Mouse (Mus musculus): ENCODE measurements around the gene Adipor2. TPM values are rescaled to one million over a fixed set of nuclear protein-coding genes. Genes with fewer than 3 reads are reported as not detected.
"Not testable (repeated sequence)": the region's sequence is repeated elsewhere in the genome, so short reads cannot be mapped to it uniquely, and the experiment has no call there.

The Adipor2 gene
- polyA plus RNA-seq, 1 experiment from 2014 or later, result 29.8 TPM

- Histone ChIP-seq H3K27ac (ENCODE audit: low read length) (no peak overlapping the region), H3K9ac (ENCODE audit: low read length) (no peak overlapping the region), H3K4me1 (ENCODE audit: control insufficient read depth, insufficient read depth, low read length) (peaks cover 7% of the 10 kb centered on the region), H3K36me3 (ENCODE audit: control insufficient read depth, insufficient read depth) (peaks cover 9% of the 10 kb centered on the region), H3K9me3 (replicated peaks; ENCODE audit: control insufficient read depth, low read length) (no peaks in the 10 kb centered on the region), H3K4me2 (ENCODE audit: low read depth, low read length) (no peak overlapping the region), H3K27me3 (ENCODE audit: control insufficient read depth, insufficient read depth, low read length) (no peaks in the 10 kb centered on the region), H3K4me3 (ENCODE audit: low read length) (no peak overlapping the region)
- ATAC-seq (replicated peaks; ENCODE audit: extremely low read depth, insufficient read depth, low FRiP score), result no peak
These were observed 45.9 kb downstream of the Adipor2 start for GRCm38 (mm10) chr6:119371624-119372023.

DNA sequence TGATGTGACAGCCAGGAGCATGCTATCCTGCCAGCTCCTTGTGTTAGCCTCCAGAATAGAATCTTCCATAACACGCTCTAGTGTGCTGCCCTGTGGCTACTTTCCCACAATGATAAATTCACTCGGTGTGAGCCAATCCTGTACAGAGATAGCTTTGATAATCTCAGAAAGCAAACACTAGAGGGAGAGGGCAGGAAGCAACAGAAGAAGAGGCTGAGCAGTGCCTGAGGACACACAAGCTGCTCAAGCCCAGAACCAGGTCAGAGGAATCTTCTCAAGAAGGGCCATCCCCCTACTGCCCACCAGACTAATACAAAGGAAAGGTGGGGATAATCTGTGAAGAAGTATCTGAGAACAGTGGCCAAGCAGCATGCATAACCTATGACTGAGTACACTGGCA lies 50.1 kb downstream of the Adipor2 start:
- H3K36me3 ChIP-seq (ENCODE audit: control insufficient read depth, insufficient read depth), result peaks cover 20% of the 10 kb centered on the region
- 50% methylated on average over 2 of the region's 2 CpGs for WGBS
- no peak for ATAC-seq (replicated peaks; ENCODE audit: extremely low read depth, insufficient read depth, low FRiP score)

DNA sequence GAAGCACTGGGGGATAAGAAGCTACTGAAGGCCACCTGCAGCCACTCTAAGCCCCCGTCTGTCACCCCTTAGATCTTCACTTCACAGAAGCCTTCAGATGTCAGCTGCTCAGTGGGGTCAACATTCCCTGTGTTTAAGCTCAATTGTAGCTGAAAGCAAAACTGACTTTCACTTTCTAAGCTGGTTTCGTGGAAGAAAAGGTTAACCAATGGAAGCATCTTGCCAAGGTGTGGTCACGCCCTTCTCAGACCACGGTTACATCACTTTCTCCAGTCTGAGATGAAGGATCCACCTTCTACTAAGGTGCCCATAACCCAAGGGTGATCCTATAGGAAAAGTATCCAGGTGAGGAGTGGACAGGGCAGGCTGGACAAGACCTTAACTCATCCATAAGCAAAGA lies 50.7 kb downstream of the Adipor2 start:
- H3K27ac ChIP-seq (ENCODE audit: low read length); H3K4me1 ChIP-seq (ENCODE audit: control insufficient read depth, insufficient read depth, low read length); H3K4me3 ChIP-seq (ENCODE audit: low read length); H3K9me3 ChIP-seq (replicated peaks; ENCODE audit: control insufficient read depth, low read length); H3K27me3 ChIP-seq (ENCODE audit: control insufficient read depth, insufficient read depth, low read length); ATAC-seq (replicated peaks; ENCODE audit: extremely low read depth, insufficient read depth, low FRiP score); H3K9ac ChIP-seq (ENCODE audit: low read length); H3K4me2 ChIP-seq (ENCODE audit: low read depth, low read length): not testable (repeated sequence)
- WGBS, result 84% methylated on average over 3 of the region's 4 CpGs
- H3K36me3 ChIP-seq (ENCODE audit: control insufficient read depth, insufficient read depth), result peaks cover 20% of the 10 kb centered on the region

More for the DNA sequence above, 50.1 kb downstream of the Adipor2 start:
- Histone ChIP-seq H3K27ac (ENCODE audit: low read length) (no peak overlapping the region), H3K9me3 (replicated peaks; ENCODE audit: control insufficient read depth, low read length) (no peaks in the 10 kb centered on the region), H3K4me2 (ENCODE audit: low read depth, low read length) (no peak overlapping the region), H3K27me3 (ENCODE audit: control insufficient read depth, insufficient read depth, low read length) (no peaks in the 10 kb centered on the region), H3K9ac (ENCODE audit: low read length) (no peak overlapping the region), H3K4me3 (ENCODE audit: low read length) (no peak overlapping the region), H3K4me1 (ENCODE audit: control insufficient read depth, insufficient read depth, low read length) (peaks cover 3% of the 10 kb centered on the region)

DNA sequence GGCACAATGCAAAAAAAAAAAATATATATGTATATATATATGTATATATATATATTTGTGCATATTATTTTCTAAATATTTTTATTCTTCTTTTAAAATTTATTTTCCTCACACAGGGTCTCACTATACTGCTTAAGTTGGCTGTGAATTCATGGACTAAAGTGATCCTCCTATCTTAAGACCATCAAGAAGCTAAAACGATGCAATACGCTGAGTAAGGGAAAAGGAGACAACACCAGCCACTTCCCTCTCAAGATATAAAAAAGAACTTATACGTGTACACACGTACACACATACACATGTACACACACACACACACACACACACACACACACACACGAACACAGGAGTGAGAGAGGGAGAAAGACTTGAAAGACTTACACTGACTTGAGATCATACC lies 53.9 kb downstream of the Adipor2 start:
- Histone ChIP-seq H3K9ac (ENCODE audit: low read length) (no peak overlapping the region), H3K27me3 (ENCODE audit: control insufficient read depth, insufficient read depth, low read length) (no peaks in the 10 kb centered on the region), H3K36me3 (ENCODE audit: control insufficient read depth, insufficient read depth) (peaks cover 23% of the 10 kb centered on the region), H3K27ac (ENCODE audit: low read length) (no peak overlapping the region), H3K9me3 (replicated peaks; ENCODE audit: control insufficient read depth, low read length) (no peaks in the 10 kb centered on the region), H3K4me1 (ENCODE audit: control insufficient read depth, insufficient read depth, low read length) (no peaks in the 10 kb centered on the region), H3K4me3 (ENCODE audit: low read length) (no peak overlapping the region), H3K4me2 (ENCODE audit: low read depth, low read length) (no peak overlapping the region)
- no peak for ATAC-seq (replicated peaks; ENCODE audit: extremely low read depth, insufficient read depth, low FRiP score)
- 89% methylated on average over 5 of the region's 5 CpGs for WGBS

- Histone ChIP-seq H3K9me3 (replicated peaks; ENCODE audit: control insufficient read depth, low read length) (no peaks in the 10 kb centered on the region), H3K27me3 (ENCODE audit: control insufficient read depth, insufficient read depth, low read length) (no peaks in the 10 kb centered on the region), H3K36me3 (ENCODE audit: control insufficient read depth, insufficient read depth) (peaks cover 34% of the 10 kb centered on the region), H3K9ac (ENCODE audit: low read length) (no peak overlapping the region), H3K4me3 (ENCODE audit: low read length) (no peak overlapping the region), H3K4me1 (ENCODE audit: control insufficient read depth, insufficient read depth, low read length) (no peaks in the 10 kb centered on the region), H3K27ac (ENCODE audit: low read length) (no peak overlapping the region), H3K4me2 (ENCODE audit: low read depth, low read length) (no peak overlapping the region)
- 70% methylated on average over 3 of the region's 3 CpGs for WGBS
- ATAC-seq (replicated peaks; ENCODE audit: extremely low read depth, insufficient read depth, low FRiP score), result no peak
These were observed 56.4 kb downstream of the Adipor2 start for GRCm38 (mm10) chr6:119360925-119361702.

- 90% methylated on average over 6 of the region's 6 CpGs for WGBS
- not testable (repeated sequence) for H3K4me1 ChIP-seq (ENCODE audit: control insufficient read depth, insufficient read depth, low read length); H3K9ac ChIP-seq (ENCODE audit: low read length); H3K27ac ChIP-seq (ENCODE audit: low read length); H3K27me3 ChIP-seq (ENCODE audit: control insufficient read depth, insufficient read depth, low read length); ATAC-seq (replicated peaks; ENCODE audit: extremely low read depth, insufficient read depth, low FRiP score); H3K4me3 ChIP-seq (ENCODE audit: low read length); H3K4me2 ChIP-seq (ENCODE audit: low read depth, low read length); H3K9me3 ChIP-seq (replicated peaks; ENCODE audit: control insufficient read depth, low read length)
- H3K36me3 ChIP-seq (ENCODE audit: control insufficient read depth, insufficient read depth), result peaks cover 37% of the 10 kb centered on the region
These were observed 57.3 kb downstream of the Adipor2 start for GRCm38 (mm10) chr6:119360250-119360649.

DNA sequence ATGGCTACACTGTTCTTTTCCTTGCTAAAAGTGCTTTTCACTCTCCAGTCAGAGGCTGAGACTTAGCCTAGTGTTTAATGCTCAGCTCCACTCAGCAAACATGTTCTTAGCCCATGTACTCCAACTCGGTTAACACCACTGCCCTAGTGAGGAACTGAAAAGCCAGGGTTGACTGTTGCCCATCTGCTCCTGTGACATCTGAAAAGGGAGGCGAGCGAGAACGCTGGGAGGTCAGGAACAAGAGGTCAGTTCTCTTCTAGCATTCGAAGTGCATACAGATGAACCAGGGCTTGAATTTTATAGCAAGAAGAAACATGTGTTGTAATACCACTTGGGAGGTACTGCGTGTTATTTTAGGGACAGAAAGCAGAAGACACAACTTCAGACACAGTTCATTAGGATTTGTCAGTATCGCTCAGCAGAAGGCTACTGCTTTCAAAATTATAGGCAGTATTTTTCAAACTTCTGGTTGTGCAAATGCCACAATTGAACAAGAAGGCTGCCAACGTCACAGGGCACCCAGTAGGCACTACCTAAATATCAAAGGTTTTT lies 59.4 kb downstream of the Adipor2 start:
- H3K9ac ChIP-seq (ENCODE audit: low read length), result no peak overlapping the region
- H3K4me2 ChIP-seq (ENCODE audit: low read depth, low read length), result no peak overlapping the region
- H3K27ac ChIP-seq (ENCODE audit: low read length), result no peak overlapping the region
- no peaks in the 10 kb centered on the region for H3K4me1 ChIP-seq (ENCODE audit: control insufficient read depth, insufficient read depth, low read length)
- H3K9me3 ChIP-seq (replicated peaks; ENCODE audit: control insufficient read depth, low read length), result no peaks in the 10 kb centered on the region
- H3K36me3 ChIP-seq (ENCODE audit: control insufficient read depth, insufficient read depth), result peaks cover 47% of the 10 kb centered on the region
- ATAC-seq (replicated peaks; ENCODE audit: extremely low read depth, insufficient read depth, low FRiP score), result no peak
- H3K27me3 ChIP-seq (ENCODE audit: control insufficient read depth, insufficient read depth, low read length), result no peaks in the 10 kb centered on the region
- WGBS, result 90% methylated on average over 8 of the region's 8 CpGs
- H3K4me3 ChIP-seq (ENCODE audit: low read length), result no peak overlapping the region

DNA sequence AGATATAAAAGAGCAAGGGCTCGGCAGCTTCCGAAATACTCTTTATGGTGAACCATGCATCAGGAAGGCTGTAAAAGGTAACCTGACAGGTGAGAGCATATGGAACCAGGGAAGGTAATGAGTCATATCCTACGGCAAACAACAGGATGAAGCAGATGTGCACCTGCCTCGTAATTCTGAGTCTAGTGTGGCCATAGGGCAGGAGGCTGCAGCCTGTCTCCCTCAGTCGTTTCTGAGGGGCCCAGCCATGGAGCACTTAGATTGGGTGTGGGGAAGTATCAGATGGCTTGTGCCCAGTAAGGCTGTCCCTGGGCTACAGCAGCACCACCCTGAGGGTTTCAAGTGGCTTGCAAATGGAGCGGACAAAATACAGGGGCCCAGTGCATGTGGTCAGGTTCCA lies 65.0 kb downstream of the Adipor2 start:
- H3K9ac ChIP-seq (ENCODE audit: low read length), result no peak overlapping the region
- no peaks in the 10 kb centered on the region for H3K27me3 ChIP-seq (ENCODE audit: control insufficient read depth, insufficient read depth, low read length)
- no peak overlapping the region for H3K4me3 ChIP-seq (ENCODE audit: low read length)
- 70% methylated on average over 6 of the region's 6 CpGs for WGBS
- H3K4me1 ChIP-seq (ENCODE audit: control insufficient read depth, insufficient read depth, low read length), result peaks cover 9% of the 10 kb centered on the region
- no peak for ATAC-seq (replicated peaks; ENCODE audit: extremely low read depth, insufficient read depth, low FRiP score)
- no peak overlapping the region for H3K4me2 ChIP-seq (ENCODE audit: low read depth, low read length)
- no peaks in the 10 kb centered on the region for H3K9me3 ChIP-seq (replicated peaks; ENCODE audit: control insufficient read depth, low read length)
- no peak overlapping the region for H3K27ac ChIP-seq (ENCODE audit: low read length)
- peaks cover 28% of the 10 kb centered on the region for H3K36me3 ChIP-seq (ENCODE audit: control insufficient read depth, insufficient read depth)

DNA sequence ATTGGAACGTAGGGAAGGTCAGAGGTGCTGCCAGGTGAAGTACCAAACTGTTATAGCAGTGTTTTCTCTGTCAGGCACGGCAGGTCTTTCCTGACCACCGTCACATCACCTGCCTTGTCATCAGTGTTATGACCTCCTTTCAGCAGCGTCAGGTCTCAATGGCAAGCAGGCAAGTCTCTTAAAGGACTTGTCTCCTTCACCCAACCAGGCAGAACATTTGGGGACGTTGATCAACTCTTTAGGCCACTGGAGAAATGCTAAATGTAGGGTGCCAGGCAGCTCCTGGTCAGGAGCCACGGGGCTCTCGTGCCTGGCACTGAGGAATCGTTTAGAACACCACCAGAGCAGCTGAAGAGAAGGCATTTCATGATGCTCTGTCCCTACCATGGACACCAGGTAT lies 65.8 kb downstream of the Adipor2 start:
- no peak overlapping the region for H3K9ac ChIP-seq (ENCODE audit: low read length)
- no peak overlapping the region for H3K27ac ChIP-seq (ENCODE audit: low read length)

More for the DNA sequence above, 65.8 kb downstream of the Adipor2 start:
- Histone ChIP-seq H3K4me2 (ENCODE audit: low read depth, low read length) (no peak overlapping the region), H3K4me1 (ENCODE audit: control insufficient read depth, insufficient read depth, low read length) (peaks cover 9% of the 10 kb centered on the region), H3K9me3 (replicated peaks; ENCODE audit: control insufficient read depth, low read length) (no peaks in the 10 kb centered on the region), H3K36me3 (ENCODE audit: control insufficient read depth, insufficient read depth) (peaks cover 24% of the 10 kb centered on the region), H3K27me3 (ENCODE audit: control insufficient read depth, insufficient read depth, low read length) (no peaks in the 10 kb centered on the region), H3K4me3 (ENCODE audit: low read length) (no peak overlapping the region)
- WGBS, result 67% methylated on average over 8 of the region's 8 CpGs
- no peak for ATAC-seq (replicated peaks; ENCODE audit: extremely low read depth, insufficient read depth, low FRiP score)
